8 mouse cellular contexts compared by ENCODE assay signal in the genomic region with DNA sequence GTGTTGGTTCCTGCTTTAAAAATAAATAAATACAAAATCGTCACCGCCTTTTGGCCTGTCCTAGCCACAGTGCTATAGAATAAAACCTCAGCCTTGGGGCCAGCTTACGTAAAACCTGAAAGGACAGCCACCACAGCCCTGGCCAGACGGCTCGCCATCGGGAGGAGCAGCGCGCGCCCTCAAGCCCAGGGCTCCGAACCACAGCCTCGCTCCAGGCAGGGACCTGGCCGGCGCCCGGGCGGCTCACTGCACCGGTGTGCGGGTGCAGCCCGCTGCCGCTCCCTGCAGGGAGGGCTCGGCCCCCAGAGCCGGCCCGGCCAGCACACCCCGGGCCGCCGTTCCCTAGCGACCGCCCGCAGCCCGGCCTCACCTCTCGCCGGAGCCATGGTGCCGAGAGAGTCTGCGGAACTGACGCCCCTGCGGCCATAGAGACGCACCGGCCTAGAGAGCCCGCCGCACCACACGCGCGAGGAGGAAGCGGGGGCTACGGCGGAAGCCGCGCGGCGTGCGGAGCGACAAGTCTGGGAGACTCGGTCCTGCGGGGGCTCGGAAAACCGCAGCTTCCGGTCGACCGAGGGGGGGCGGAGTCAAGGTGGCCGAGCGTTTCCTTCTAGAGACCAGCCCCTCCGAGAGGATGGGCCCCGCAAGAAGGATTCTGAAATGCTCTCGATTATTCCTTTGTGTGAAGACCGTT. TPM values are rescaled to one million over a fixed set of nuclear protein-coding genes. Genes with fewer than 3 reads are reported as not detected.
DNase-seq lines count a peak whose midpoint lies in the region; ATAC-seq and TF ChIP-seq lines count a peak whose summit lies in the region.

A gene (minus strand): TSS at position 565 of the 694 bp plus-strand sequence.

- intact Hi-C loops in heart, postnatal 36 days (cut with DNase I): loop anchor here (1.0 to 5.0 kb wide), 5 partner anchors 72 to 540 kb away; a partner anchor contains a TSS

- peak; percentile 80 for DNase-seq in G1E (ENCODE audit: low spot score)
- peak; percentile 96 for DNase-seq in cerebellum, adult 18-20 months
- peak; percentile 91 to 94 for DNase-seq in heart, postnatal 36 days
- DNase-seq in layer of hippocampus, adult 8-10 months (ENCODE audit: low spot score in 2 of 2): peak; percentile 91 to 93
- DNase-seq in ovary, adult 18-20 months (ENCODE audit: low spot score): peak; percentile 91
- peak; percentile 92 for DNase-seq in thymus, postnatal 0 days (ENCODE audit: low spot score)

- peak within 1 kb of the TSS; percentile 93 for H3K27ac ChIP-seq in forebrain, embryonic 16.5 days (ENCODE audit: low read length)
- H3K27ac ChIP-seq in lung, embryonic 15.5 days: peak within 1 kb of the TSS; percentile 95

- H3K9ac ChIP-seq in forebrain, embryonic 16.5 days (replicated peaks; ENCODE audit: low read depth, low read length): peak within 1 kb of the TSS; percentile 98
- peak within 1 kb of the TSS; percentile 92 for H3K9ac ChIP-seq in lung, embryonic 15.5 days

- peaks cover 4% of the 10 kb centered on the region; the same call in 1 of the 2 replicates for H3K27me3 ChIP-seq in G1E (ENCODE audit: insufficient read depth, low read length)
- no peaks in the 10 kb centered on the region for H3K27me3 ChIP-seq in forebrain, embryonic 16.5 days (replicated peaks; ENCODE audit: control insufficient read depth, insufficient read depth, low read length)
- no peaks in the 10 kb centered on the region for H3K27me3 ChIP-seq in lung, embryonic 15.5 days

- peak; percentile 89 for ATAC-seq in G1E (ENCODE audit: extremely low read depth, insufficient number of reproducible peaks, low FRiP score, poor library complexity, severe bottlenecking)
- ATAC-seq in forebrain, embryonic 16.5 days: peak; percentile 99
- peak; percentile 97 for ATAC-seq in lung, embryonic 15.5 days (ENCODE audit: borderline replicate concordance, extremely low read depth, low FRiP score, low TSS enrichment)

- peaks cover 20% of the 10 kb centered on the region for H3K36me3 ChIP-seq in G1E (replicated peaks)
- H3K36me3 ChIP-seq in forebrain, embryonic 16.5 days (ENCODE audit: control insufficient read depth, insufficient read depth): peaks cover 2% of the 10 kb centered on the region; the same call in 1 of the 2 replicates
- H3K36me3 ChIP-seq in lung, embryonic 15.5 days: peaks cover 6% of the 10 kb centered on the region

- no peak for TF ChIP-seq CTCF in G1E (IDR thresholded peaks at IDR 0.05; ENCODE audit: low read depth, low read length)

- H3K4me1 ChIP-seq in G1E (ENCODE audit: insufficient read depth, low read depth, low read length): peaks cover 21% of the 10 kb centered on the region
- H3K4me1 ChIP-seq in forebrain, embryonic 16.5 days (replicated peaks; ENCODE audit: control insufficient read depth, insufficient read depth, low read length): peaks cover 10% of the 10 kb centered on the region
- peaks cover 8% of the 10 kb centered on the region; the same call in 1 of the 2 replicates for H3K4me1 ChIP-seq in lung, embryonic 15.5 days

- peak within 1 kb of the TSS; percentile 56 for H3K4me2 ChIP-seq in forebrain, embryonic 16.5 days (ENCODE audit: low read length)
- peak within 1 kb of the TSS; percentile 57 for H3K4me2 ChIP-seq in lung, embryonic 15.5 days

- peak within 1 kb of the TSS; percentile 88 for H3K4me3 ChIP-seq in G1E (ENCODE audit: low read depth, low read length)
- peak within 1 kb of the TSS; percentile 94 for H3K4me3 ChIP-seq in forebrain, embryonic 16.5 days (replicated peaks; ENCODE audit: low read length)
- H3K4me3 ChIP-seq in lung, embryonic 15.5 days: peak within 1 kb of the TSS; percentile 92

- 0% methylated on average over 64 of the region's 65 CpGs for WGBS in forebrain, embryonic 16.5 days
- under 1% methylated on average over 65 of the region's 65 CpGs for WGBS in lung, embryonic 15.5 days

- H3K9me3 ChIP-seq in G1E (replicated peaks): no peaks in the 10 kb centered on the region
- H3K9me3 ChIP-seq in forebrain, embryonic 16.5 days (ENCODE audit: control insufficient read depth, low read length): no peaks in the 10 kb centered on the region
- no peaks in the 10 kb centered on the region for H3K9me3 ChIP-seq in lung, embryonic 15.5 days

RNA-seq across cellular contexts. Expression of the gene that starts here (rescaled TPM):
- total RNA-seq in G1E (2014; fragmentation: Nextera tagmentation): 41.2 and 73.2 TPM in 2 replicates
- total RNA-seq in G1E (2017): 41.5 and 52.6 TPM in 2 replicates
- 4.0 and 4.7 TPM in 2 replicates for polyA plus RNA-seq in G1E (2012)
- 54.8 and 55.3 TPM in 2 replicates for polyA plus RNA-seq in forebrain, embryonic 16.5 days (2015; fragmentation: Nextera tagmentation; extraction: Ambion mirVana)
- total RNA-seq in heart, postnatal 36 days (2021): 10 to 100 TPM; 13.0 to 14.2 TPM
- total RNA-seq in layer of hippocampus, adult 8-10 months (2022): 10 to 100 TPM; 19.1 to 28.1 (median 23.7) TPM
- 51.3 and 58.8 TPM in 2 replicates for polyA plus RNA-seq in lung, embryonic 15.5 days (2015; fragmentation: Nextera tagmentation; extraction: Ambion mirVana)
- polyA plus RNA-seq in thymus, postnatal 0 days (2015; fragmentation: Nextera tagmentation; extraction: Ambion mirVana): 15.9 and 26.0 TPM in 2 replicates

Comparison
In these comparisons a context has a peak if more than half of its experiments do, and no peak if none do; other contexts are left out.
1. Peak in every context shown above with its lines: DNase-seq, ATAC-seq, H3K4me3 ChIP-seq and H3K27ac ChIP-seq.